Mouse (Mus musculus) retina, postnatal 1 day (tissue): Measurements from ENCODE around the gene Kat14.
"Not testable (repeated sequence)": the region's sequence is repeated elsewhere in the genome, so short reads cannot be mapped to it uniquely, and the experiment has no call there.

Source experiments
- DNase-seq: peaks from one replicate; pipeline ENCODE4 v3.0.0-alpha.2; 2012

Gene Kat14

DNA sequence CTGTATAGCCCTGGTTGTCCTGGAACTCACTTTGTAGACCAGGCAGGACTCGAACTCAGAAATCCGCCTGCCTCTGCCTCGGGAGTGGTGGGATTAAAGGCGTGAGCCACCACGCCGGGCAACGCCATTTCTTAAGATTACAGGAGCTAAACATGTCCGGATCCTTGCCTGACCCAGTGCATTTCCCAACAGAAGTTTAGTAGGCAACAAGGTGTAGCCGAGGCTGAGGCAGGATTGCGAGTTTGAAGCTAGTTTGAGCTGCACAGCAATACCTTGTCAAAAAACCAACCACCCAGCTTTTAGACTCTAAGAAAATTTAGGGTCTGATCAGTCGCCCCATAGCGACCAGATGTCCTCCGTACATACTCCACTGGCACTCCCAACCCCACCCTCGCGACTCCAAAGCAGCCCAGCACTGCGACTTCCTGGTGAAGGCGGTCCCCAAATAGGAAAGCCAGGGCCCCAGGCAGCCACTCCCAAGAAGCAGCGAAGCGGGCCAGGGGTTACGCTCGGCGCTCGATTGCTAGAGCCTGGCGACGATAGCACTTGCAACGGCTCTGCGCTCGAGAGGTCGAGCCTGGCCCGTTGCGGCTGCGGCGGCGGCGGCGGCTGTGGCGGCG, at the start of gene Kat14, which contains the start of gene Pet117:
Kat14 (plus strand) TSS at position 584 of the 620 bp plus-strand sequence.
Pet117 (plus strand) TSS at position 597 of the 620 bp plus-strand sequence.
- peak; percentile 97 for DNase-seq

GRCm38 (mm10) chr2:144324218-144324617, 44.6 kb upstream of the Kat14 start:
- no peak for DNase-seq

DNA sequence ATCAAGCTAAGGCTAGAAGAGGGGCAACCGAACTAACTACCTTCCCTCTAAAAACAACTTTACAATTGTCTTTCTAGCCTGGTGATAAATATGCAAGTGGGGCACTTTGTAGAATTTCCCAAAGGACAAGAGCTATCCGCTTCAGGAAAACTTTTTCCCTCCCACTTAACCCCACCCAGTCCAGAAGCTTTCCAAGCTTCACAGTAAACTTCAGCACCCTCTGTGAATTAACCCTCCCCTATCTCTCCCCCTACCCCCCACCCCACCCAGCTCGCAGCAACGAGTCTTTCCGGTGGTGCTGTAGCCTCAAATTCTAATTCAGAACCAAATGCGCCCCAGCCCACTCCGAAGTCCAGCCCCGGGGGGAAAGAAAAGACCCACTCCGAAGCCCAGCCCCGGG, 39.3 kb upstream of the Kat14 start:
- DNase-seq = no peak

DNA sequence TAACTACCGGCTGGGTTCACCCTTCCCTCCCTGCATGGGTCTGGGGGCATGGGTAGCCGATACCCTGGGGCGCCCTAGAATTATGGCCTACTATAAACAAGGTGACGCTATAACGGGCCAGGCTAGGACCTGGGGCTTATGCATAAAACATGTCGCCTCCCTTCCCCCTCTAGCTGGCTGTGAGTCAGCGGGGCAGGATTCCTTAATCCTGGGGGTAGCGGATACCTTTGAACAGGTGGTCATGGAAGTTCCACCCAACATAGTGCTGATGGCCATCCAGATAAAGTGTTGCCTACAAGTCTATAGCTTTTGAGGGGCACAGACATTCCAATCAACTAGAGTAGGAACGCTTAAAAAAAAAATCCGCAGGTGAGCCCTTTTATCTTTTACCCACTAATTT, 38.8 kb upstream of the Kat14 start:
- DNase-seq = no peak

DNA sequence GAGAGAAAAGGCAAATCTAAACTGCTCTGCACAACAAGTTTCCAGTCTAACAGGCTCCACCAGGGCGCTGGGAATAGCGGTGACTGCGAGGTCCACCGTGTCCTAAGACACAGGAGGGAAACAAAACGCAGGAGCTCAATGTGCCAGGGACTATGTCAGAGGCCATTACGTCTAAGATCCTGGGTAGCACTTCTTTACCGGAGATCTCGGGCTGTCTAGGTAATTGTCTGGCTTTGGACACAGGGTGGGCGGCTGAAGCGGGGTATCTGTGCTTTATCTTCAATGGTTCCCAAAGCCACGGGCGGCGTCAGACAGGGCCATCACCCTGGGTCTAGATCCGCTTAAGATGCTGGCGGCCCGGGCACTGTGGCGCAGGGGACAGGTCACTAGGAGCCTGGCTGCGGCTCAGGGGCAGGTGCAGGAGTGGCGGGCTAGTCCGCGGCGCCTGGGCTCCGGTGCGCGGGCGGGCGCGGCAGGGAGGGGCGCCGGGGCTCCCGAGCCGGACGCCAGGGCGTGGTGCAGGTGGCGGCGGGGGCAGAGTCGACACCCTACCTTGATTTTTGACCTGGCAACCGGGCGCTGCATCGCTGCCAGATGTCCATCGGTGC, 38.3 kb upstream of the Kat14 start:
- DNase-seq = peak; percentile 35

GRCm38 (mm10) chr2:144330960-144331371, 37.8 kb upstream of the Kat14 start:
- DNase-seq = peak; percentile 56

- peak; percentile 19 for DNase-seq
Observed at GRCm38 (mm10) chr2:144331401-144332302, 37.1 kb upstream of the Kat14 start, which contains the start of gene Ovol2. Gene Ovol2 (minus strand): TSS chr2:144332146.

DNA sequence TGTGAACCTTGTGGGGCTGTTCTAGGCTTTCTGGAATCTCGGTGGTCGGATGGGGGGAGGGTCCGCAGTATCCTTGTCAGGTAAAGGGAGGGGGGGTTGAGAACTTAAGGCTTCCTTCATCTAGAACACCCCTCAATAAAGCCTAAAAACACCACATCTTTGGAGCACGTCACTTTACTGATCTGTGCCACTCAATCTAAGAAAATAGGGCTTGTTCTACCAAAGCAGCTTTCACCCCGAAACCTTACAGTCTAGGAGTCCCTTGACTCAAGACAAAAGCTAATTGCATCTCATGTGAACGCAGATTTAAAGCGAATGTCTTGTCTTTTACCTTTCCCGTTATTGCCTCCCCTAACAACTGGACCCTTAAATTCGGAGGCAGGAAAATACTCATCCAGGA, 36.3 kb upstream of the Kat14 start:
- DNase-seq = peak; percentile 18

DNA sequence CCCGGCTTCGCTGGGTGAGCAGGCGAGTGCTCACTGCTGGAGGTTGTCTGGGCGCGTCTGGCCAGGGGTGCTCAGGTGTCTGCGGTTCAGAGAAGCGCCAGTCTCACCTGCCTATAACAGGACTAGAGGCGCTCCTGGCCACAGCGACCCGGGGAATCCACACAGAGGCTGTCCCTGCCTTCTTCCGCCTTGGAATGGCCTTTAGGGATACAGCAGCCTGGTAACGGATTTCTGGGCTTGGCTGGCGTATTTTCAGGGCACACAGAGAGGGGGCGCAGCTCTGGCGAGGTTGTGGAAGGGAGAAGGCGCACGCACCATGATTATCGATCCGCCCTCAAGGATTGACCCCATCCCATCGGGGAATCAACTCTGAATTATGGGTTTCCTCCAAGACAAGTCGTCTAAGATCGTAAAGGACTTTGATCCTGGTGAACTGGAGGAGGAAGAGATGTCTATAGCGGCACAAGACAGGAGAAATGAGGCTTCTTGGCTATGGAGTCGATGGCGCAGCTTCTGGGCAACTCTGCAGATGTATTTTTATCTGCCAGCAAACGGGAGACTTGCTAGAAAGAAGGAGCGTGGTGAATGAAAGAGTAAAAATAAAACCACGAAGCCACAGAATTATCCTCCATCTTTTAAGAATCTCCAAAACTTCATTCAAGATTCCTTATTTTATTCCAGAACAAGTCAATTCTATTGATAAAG, 35.5 kb upstream of the Kat14 start:
- peak; percentile 52 for DNase-seq

- no peak for DNase-seq
Observed at GRCm38 (mm10) chr2:144337230-144337629, 31.6 kb upstream of the Kat14 start.

DNA sequence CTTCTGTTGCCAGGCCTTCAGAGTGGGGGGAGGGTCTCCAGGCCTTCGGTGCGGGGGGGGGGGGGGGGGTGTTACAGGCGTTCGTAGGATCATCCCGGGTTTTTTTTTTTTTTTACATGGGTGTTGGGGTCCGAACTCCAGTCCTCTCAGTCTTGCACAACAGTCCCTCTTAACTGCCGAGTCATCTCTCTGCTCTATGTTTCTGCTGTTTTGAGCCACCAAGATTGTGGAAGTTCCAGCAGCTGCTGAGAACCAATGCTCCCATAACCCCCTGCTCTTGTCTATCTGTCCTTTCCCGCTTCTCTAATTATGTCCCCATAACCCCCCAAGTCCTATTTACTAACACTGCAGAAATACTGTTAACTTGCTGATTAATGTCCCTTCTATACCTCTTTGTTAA, 31.1 kb upstream of the Kat14 start:
- DNase-seq = no peak

DNA sequence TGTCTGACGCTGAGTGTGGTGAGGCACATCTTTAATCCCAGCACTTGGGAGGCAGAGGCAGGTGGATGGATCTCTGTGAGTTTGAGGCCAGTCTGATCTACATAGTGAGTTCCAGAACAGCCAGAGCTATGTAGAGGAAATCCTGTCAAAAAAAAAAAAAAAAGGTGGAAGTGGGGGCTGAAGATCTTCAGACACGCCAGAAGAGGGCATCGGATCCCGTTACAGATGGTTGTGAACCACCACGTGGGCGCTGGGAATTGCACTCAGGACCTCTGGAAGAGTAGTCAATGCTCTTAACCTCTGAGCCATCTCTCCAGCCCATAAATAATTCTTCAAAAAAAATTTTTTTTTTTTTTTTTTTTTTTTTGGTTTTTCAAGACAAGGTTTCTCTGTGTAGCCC, 30.6 kb upstream of the Kat14 start:
- not testable (repeated sequence) for DNase-seq

DNA sequence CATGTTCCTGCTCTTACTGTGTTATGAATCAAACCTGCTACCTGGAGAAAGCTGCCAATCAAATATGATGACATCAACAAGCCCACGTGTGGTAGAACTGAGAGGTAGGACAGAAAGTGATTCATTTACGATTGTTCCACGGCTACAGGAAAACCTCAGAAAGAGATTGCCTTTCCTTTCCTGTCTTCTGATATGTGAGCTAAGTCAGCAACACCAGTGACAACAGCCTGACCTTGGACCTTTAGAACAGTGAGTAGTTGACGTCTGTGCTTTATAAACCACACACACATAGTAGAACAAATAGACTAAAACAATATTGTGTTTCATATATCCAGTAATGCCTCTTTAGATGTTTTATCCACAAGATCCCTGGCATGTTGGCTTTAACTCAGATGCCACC, 25.6 kb upstream of the Kat14 start:
- DNase-seq = no peak

DNA sequence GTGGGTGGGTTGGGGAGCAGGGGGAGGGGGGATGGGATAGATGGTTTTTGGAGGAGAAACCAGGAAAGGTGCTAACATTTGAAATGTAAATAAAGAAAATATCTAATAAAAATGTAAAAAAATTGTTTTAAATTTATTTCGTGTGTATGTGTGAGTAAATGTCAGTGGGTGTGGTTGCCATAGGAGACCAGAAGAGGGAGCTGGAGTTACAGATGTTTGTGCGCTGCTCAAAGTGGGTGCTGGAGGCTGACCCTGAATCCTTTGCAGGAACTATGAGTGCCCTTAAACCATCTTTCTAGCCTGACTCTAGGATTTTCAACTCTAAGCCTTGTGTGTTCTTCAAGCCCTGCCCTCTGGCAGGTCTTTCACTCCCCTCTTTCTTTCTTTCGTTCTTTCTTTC, 20.3 kb upstream of the Kat14 start:
- DNase-seq = no peak

DNA sequence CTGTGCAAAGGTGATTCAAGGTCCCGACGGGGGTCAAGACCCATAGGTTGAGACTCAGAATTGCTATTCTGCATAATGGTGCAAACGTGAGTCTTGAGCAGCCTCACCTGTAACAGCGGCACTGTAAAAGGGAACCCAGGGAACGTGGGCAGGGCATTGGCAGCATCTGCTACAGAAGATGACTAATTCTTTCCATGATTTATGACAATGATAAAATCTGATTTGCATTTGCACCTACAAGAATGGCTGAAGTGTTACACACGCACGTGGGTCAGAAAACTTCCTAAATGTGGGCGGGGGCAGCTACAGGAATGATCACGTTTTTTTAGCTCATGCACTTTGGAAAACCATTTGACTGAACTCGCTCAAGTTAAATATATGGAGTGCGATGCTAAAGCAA, 15.9 kb upstream of the Kat14 start:
- DNase-seq = no peak

DNA sequence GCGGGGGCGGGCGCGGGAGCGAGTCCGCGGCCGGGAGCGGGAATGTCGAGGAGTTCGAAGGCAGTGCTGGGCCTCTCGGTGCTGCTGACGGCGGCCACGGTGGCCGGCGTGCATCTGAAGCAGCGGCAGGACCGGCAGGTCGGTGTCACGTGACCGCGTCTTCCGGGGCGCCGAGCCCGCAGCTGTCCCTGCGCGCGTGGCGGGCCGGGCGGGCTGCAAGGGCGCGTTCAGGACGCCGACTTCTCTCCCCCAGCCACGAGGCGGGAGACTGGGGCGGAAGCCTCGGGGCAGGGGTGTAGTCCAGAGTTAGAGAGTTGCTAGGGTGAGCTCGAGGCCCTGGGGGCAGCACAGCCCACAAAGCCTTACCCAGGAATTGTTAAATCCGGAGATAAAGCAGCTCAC, 238 bp downstream of the Kat14 start:
- DNase-seq = peak; percentile 83

DNA sequence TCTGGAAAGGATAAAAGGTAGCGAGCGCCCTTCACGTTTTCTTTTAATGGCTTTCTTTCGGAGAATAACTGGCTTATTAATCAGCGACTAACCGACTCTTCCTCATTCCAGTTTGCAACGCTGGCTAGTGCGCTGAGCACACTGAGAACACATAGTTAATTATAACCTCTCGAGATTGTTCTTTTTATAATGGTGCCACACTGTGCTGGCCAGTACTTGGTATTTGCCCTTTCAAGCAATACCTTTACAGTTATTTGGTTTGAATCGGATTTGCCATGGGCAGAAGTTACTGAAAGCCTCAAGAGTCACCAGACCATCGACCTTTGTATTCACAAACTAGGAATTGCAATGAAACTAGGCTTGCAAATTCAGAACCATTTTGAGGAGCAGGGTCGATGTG, 728 bp downstream of the Kat14 start:
- no peak for DNase-seq

DNA sequence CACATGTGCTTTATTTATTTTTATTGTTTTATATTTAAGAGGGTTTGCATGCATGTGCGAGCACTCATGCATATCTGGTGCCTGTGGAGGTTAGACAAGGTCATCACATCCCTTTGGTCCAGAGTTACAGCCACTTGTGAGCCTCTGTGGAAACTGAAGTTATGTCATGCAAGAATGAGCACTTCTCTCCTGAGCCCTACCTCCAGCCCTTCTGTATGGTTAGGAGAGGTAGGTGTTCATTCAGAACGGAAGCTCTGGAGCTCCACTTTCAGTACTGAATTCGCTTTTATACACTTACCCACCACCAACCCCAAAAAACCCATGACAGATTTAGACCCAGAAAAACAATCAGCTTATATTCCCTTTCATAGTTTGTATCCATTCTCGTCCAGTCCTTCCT, 2.8 kb downstream of the Kat14 start:
- no peak for DNase-seq

GRCm38 (mm10) chr2:144373063-144373462, 4.3 kb downstream of the Kat14 start:
- DNase-seq = no peak

GRCm38 (mm10) chr2:144375063-144375703, 6.4 kb downstream of the Kat14 start:
- DNase-seq = no peak

- no peak for DNase-seq
Observed at GRCm38 (mm10) chr2:144381293-144381692, 12.5 kb downstream of the Kat14 start.

GRCm38 (mm10) chr2:144381741-144382140, 13.0 kb downstream of the Kat14 start:
- DNase-seq = no peak
